Mouse (Mus musculus) right cerebral cortex, postnatal 10 days (tissue): ENCODE results near the gene Akap13.

Experiments used
- DNase-seq, 2 experiments: peaks; one replicate each; pipeline ENCODE4 v3.0.0; 2021; ENCODE audit warnings: low spot score in 2 of 2

Akap13 gene

DNA sequence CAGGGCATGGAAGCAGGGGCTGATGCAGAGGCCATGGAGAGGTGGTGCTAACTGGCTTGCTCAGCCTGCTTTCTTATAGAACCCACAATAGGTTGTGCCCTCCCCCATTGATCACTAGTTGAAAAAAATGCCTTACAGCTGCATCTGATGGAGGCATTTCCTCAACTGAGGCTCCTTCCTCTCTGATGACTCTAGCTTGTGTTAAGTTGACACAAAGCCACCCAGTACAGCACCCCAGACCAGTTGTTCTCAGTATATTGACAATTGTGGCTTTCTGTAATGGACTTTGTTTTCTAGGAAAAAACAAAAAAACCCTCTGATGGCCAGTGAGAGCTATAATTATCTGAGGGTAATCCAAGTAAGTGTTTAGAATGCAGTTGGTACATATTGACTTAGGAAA is 178.1 kb downstream of the Akap13 start:
- no peak for DNase-seq

DNA sequence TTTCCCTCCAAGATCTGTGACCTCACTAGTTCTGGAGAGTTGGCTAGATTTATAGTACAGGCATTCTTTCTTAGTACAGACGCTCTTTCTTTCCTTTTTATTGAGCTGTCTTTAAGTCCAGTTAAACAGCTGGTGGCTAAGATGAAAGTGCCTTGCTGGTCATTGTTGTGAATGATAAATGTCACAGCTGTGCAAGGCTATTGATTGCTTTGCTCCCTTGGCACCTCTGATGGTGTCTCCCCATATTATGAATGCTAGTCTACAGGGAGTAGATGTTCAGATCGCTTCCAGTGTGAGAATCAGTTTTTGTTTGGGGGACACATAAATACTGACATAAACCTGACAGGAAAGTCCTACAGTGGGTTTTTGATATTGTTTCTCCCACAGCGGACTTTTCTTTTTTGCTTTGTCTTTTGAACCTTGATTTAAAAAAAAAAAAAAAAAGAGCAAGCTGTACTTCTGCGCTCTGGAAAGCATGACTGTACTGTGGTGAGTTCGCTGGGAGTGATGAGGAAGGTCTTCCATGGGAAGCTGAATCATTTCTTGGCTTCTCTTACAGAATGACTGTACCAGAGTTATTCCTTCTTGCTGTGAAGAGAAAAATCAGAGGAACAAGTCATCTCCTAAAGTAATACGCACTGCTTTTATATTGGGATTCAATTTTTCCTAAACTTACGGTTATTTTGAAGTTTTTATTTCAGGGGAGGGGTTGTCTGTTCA is 178.6 kb downstream of the Akap13 start:
- DNase-seq: no peak

DNA sequence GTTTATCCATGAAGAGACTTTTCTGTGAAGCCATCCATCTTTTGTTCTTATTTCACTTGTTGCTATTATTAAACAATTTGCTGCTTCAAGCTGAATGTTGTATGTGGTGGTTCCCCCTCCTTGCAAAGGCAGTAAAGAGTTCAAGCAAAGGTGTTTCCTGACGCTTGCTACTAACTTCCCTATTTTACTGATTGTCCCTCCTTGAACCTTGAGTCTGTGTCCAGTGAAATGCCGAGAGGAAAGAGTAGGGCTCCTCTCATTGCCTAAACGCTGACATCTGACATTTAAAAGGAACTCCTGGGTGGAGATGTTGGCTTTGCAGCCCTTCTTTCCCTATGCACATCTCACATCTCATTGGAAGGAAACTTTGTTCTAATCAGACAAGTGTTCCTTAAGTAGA is 183.4 kb downstream of the Akap13 start:
- no peak for DNase-seq

DNA sequence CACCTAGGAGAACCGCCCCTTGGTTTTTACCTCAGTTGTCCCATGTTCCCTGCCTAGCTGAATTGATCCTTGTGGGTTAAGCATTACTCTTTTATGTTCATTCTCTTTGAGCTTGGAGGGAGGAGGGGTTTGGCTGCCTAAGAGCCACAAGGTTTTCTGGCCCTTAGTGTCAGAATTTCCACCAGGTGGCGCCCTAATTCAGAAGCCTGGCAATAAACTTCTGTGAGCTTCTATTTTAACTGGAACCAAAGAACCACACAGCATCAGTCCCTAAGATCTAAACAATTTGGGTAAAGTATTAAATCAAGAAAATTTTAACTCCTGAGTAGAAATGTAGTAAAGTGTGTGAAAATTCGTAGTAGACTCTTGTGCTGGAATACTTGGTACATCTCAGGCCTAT is 184.2 kb downstream of the Akap13 start:
- peak; percentile 68 to 82 for DNase-seq

DNA sequence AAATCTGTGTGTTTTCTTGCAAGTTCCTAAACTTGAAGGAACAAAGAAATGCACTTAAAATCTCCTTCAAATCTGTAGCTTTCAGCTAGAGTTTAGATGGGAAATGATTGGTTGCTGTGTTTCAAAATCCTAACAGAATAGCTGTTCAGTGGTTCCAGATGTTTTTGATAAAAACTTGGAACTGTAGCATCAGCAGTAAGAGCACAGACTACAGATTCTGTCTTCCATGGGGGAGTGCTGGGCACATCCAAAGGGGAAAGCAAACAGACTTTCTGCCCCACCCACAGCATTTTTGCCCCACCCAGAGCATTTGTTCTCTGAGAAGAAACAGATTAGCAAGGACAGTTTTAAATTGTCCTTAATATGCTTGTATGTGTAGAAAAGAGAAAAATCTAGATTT is 184.7 kb downstream of the Akap13 start:
- DNase-seq: no peak

DNA sequence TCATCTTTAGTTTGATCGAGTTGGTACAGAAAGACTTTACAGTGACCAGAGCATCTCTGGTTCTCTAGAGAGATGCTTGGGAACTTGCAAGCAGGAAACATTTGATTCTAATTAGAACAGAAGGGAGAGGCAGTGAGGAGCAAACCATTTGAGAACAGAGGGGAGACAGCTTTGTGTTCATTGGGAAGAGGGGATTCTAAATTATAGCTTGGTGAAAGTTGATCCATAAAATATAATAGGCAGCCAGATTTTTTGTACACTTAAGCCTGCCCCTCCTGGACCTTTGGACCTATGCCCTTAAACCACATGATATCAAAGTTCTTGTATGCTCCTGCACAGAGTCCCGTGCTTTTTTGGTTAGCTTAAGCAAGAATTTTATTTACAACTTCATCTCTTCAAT is 185.3 kb downstream of the Akap13 start:
- no peak for DNase-seq

DNA sequence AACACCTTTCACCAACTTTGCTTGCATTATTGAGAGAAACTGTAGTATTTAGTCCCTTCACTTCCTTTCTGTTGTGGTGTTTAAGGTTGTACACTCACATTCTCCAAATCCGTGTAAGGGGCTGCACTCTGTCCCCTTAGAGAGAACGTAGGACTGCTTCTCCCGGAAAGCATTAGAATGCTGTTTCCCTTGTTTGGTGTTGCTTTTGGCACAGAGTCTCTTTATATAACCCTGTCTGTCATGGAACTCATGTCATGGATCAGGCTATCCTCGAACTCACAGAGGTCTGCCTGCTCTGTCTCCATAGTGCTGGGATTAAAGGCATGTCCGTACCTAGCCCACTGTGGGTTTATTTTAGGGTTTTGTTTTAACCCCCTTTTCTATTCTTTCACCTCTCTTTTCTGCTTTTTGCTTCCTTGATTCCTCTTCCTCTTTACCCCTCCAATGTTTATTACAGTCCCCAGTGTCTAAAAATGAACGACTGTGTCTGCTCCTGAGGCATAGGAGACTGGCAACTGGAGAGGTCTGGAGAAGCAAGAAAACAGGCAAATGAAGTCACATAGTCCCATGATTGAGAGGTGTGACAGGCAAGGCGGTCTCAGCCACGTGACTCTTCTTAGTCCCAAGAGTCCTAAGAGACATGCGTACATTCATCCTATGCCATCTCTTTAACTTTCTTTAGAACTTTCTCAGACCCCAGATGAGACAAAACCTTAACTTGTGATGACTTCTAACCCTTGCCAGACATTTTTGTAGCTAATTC is 186.3 kb downstream of the Akap13 start:
- no peak for DNase-seq

DNA sequence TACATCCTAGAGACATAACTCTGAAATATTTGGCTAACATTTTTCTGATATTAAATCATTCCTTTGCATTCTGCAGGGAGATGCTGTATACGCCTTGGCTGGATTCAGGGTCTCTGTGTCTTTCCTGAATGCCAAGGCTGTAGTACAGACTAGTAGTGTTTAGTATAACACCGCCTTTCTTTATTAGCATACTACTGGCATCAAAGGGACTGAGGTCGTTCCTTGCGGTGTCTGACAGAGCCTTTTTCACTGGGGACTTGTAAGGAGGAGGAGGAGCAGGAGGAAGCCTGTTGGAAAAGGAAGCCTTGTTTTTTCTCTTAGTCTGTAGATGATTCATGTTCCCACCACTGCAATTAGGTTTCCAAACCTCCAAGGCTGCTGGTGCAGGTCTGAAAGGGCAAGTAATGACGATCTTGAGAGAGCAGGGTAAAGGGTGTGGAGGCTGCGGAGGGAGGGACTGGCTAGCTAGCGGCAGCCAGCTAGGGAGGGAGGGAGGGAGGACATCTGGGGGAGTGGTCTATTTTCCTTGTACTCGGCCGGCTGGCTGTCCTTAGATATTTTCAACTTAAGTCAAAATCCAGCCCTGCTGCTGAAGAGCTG is 186.9 kb downstream of the Akap13 start:
- peak; percentile 43 to 53 for DNase-seq

DNA sequence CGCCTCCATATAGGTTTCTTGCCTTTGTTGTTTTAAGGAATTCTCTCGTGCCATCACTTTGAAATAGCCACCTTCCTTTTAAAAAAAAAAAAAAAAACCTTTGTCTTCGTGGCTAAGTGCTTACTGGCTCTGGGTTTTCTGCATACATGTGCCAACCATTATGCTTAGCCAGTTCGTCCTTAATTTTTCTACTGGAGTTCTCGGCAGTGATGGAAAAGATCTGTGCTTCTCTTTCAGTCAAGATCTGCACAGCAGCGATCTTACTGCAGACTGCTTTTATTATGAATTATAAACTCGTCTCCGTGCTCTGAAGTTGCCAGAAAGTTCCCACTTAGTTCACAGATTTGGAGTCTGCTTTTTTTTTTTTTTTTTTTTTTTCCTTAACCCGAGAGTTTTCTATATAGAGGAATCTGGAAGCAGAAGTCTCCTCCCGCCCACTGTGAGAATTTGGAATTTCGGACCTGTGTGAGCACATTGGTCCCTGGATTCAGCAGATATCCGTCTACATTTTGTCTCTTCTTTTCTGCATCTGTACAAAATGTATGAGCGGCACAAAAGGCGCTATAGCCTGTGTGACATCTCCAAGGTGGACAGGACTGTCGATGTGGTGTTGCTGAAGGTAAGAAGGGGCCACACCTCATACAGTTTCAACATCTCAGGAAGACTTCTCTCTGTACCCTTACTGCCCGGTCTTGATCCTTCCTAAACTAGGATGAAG is 187.7 kb downstream of the Akap13 start:
- DNase-seq: no peak

DNA sequence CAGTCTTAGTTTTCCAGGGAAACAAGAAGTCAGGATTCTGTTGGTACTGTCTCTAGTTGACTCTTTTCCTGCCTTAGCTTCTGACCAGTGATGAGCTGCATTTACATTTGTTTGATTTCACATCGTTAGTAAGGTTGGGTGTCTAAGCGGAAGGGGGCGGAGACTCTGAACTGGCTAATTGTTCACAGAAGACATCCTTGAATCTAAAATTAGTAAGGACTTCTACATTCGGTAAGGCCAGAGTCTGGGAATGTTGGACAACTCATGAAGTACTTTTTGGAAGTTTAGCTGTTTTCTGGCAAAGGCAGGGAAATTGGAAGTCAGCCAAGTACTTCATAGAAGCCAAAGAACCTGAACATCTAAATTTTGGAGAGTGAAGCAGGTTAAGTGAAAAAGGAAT is 188.7 kb downstream of the Akap13 start:
- DNase-seq: no peak

DNA sequence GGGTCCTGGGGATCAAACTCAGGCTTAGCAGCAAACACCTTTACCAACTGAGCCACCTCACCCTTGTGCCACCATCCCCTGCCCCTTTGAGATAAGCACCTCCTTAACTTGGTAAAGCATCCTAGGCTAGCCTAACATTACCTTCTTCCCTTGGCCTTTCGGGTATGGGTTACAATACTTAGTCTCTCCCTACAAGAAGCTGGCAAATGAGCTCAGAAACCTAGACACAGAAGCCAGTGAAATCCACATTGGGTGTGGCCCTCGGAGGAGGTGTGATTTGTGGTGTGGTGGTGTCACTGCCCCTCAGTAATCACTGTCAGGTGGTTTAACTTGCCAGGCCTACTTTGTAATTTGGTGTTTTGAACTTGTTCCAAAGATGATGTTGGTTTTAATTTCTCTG is 189.3 kb downstream of the Akap13 start:
- DNase-seq: no peak

DNA sequence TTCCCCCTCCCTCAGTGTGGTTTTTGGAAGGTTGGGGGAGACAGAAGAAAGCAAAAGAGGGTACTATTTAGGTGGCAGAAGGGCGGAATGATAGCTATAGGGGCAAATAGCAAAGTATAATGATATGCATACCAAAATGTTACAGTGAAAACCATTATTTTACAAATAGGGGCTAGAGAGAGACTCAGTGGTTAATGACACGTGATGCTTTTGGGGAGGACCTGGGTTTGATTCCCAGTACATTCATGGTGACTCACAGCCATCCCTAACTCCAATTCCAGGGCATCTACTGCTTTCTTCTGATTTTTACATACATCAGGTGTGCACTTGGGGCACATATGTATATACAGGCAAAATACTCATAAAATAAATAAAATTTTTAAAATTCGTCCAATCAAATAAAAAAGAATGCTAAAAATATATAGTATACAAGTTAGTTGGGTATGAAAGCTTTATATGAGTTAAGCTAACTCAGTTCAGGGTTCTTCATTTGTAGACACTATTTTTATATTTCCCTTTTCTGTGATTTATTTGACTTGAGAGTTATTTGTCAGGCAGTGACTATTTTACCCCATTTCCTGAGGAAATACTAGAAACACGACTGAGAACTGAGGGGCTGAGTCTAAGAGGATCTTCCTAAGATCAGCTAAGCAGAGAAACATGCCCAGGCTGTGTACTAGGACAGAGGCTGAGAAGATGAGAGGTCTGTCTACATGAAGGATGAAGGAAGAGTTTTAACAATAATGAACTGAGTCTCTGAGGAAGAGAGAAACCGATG is 190.0 kb downstream of the Akap13 start:
- no peak for DNase-seq

DNA sequence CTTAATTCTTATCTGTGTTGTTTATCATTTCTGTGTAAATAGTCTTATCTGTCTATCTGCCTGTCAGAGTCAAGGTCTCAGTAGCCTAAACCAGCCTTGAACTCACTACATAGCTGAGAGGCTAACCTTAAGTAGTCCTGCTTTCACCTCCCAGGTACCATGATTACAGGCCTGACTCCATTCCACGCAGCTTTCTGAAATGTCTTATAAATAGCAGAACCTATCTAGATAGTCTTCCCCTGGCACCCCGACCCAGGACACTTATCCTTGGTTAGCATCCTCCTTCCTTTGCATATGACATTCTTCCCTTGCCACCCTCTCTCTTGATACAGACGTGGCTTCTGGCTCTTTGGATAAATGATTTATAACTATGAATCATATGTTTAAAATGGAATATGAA is 192.7 kb downstream of the Akap13 start:
- DNase-seq: no peak

DNA sequence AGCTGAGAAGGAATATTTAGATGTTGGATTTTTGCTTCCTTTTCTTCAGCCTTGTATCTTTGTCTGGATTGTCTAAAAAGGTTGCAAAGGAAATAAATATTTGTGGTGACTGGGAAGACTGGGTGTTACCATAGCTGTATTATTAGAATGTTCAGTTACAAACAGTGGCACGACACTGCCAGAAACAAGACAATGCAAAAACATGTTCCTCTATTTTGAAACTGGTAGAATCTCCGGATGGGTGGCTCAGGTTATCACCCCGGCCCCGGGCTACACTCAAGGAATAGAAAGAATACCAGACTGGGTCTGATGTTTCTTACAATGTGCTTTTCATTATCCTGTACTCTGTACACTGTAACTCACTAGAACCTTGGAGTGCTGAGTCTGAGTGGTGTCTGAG is 193.6 kb downstream of the Akap13 start:
- no peak for DNase-seq

DNA sequence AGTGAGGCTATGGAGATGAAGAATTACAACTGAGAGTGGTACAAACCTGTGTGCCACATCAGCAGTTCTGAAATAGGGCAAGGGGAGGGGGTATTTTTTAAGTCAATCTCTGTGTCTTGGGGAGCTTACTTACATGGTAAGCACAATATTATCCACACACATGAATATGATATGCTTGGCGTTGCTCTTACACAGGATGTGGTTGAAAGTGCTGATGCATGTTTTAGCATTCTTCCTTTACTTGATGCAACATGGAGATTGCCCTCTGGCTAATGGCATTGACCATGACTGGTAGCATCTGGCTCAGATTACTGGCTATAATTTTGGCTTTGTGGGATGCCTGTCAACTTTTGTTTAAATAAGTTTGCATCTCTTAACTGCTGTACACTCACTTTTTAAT is 194.6 kb downstream of the Akap13 start:
- no peak for DNase-seq

DNA sequence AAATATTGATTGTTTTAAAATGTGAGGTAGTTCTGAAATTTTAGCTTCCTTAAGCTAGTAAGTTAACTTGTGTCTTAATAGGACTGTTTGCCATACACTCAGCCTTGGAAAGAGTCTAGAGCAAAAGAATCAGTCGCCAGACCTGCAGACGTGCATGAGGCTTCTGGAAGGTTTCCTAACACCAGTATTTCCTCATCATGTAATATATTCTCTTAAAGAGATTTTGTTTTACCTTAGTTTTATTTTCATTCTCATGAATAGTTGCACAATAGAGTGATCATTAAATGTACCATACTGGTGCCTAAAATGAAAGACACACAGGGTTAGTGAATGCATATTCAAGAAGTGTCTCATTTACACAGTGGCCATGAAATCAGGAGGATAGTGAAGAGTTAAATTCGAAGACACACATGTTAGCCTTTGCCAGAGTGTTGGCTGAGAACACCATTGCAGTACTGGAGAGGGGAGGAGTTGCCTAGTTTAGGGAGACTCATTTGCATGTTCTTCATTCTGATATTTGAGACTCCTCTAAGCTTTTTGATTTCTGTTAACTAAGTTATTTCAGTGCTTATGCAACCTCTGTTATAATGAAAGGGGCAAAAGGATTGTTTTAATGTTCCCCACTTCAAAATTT is 198.5 kb downstream of the Akap13 start:
- no peak for DNase-seq

DNA sequence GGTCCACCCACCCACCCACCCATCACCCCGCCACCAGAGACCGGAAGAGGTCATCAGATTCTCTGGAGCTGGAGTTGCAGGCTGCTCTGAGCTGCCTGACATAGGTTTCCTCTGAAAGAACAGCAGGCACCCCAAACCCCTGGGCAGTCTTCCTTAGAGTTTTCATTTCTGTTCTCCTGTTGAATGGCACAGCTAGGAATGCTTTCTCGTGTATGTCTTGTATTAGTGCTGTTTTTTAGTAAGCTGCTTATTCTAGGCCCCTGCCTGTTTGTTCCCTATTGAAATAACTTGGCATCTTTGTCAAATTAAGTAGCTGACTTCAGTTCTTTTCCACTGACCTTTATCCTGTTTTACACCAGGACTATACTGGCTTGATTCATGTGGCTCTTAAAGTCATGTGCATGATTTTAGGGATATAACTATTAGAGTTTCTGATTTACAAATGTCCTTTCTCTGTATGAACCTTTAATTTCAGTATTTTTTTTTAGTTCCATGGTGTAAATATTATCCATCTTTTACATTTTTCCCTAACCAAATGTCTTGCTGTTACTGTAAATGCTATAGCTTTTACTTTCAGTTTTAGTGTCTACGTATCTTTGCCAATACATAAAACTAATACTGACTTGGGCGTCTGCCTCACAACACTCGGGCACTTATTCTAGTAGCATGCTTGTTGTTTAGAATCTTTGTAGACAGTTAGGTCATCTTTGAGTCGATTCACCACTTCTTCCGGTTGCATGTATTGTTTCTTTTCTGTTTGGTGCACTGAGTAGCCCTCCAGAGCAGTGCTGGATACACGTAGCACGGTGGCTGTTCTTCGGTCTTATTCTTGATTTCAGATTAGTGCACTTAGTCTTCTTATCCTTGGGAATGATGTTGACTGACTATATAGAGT is 200.1 kb downstream of the Akap13 start:
- no peak for DNase-seq

DNA sequence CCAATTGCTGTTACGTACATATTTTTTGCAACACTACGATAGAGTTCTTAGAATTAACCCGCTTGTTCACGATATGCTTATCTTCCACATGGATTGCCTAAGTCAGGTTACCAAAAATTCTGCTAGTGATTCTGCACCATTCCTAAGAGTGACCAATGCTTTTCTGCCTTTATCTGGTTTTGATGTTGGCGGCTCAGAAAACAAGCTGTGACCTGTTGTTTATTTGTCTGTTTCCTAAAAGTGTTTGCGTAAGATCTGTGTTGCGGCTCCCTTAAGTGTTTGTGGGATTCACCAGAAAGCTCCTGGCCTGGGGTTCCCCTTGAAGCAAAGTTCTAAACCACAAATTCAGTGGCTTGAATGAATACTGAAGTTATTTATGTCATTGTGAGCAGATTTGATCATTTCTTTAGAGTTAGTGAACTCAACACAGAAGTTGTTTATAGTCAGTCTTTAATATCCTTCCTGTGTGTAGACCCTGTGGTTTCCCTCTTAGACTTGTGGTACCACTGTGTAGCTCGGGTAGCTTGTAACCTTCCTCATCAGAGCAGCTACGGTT is 201.0 kb downstream of the Akap13 start:
- DNase-seq: no peak

DNA sequence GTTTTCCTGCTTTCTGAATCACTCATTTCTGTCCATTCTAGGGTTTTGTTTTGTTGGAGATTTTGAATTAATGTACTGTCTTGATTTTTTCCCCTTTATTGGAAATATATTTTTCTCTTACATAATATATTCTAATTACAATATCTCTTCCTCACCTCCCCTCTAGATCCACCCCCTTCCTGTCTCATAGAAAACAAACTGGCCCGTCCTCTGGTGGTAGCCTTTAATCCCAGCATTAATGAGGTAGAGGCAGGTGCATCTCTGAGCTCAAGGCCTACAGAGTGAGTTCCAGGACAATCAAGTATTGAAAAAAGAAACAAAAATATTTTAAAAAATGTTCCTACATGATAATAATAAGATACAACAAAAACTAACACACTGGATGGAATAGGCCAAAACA is 201.6 kb downstream of the Akap13 start:
- DNase-seq: no peak

DNA sequence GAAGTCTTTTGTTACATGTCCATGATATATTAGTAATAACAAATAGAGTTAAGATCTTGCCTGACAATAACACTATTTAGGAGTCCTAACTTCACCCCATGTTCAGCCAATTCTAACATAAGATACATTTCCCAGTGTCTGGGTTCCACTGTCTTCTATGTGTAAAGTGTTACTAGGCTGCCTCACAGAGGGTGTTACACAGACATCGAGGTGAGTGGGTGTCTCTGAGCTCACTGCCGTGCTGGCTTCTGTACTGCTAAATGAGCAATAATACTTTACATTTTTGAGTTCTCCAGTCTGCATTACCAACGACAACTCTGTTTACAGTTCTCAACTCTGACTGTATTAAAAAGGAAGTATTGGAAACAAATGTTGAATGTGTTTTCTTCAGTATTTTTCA is 209.1 kb downstream of the Akap13 start:
- no peak for DNase-seq
